Mouse (Mus musculus): ENCODE results near the gene Serpina3f. TPM values are rescaled to one million over a fixed set of nuclear protein-coding genes. Genes with fewer than 3 reads are reported as not detected.

Gene Serpina3f
- total and polyA plus RNA-seq, 3 experiments: not detected

DNA sequence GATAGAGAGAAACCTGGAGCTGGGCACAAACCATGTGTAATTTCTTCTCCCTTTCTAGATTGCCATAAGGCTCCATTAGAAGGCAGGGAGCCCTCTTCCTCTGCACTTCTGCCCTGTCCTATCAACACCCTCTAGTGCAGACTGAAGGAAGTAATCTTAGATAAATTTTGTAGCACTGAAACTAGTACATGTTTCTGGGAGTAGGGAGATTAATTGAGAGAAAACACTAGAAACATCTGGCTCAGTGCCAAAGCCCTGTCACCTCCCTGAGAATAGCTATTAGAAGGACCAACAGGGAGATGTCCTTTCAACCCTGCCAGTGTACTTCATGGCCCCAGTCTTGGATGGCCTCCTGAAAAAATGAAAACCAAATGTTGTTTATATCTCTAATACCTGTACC is 35.8 kb upstream of the Serpina3f start:
- Histone ChIP-seq H3K9ac (ENCODE audit: control insufficient read depth, low read depth, low read length, poor library complexity, severe bottlenecking) (no peak overlapping the region), H3K4me1 (ENCODE audit: control insufficient read depth in 1 of 2, insufficient read depth in 2 of 2, low read length in 2 of 2) (no peaks in the 10 kb centered on the region), H3K4me3 (ENCODE audit: control insufficient read depth in 1 of 2, insufficient read depth in 1 of 2, low read depth in 2 of 2, low read length in 2 of 2) (no peak overlapping the region), H3K27me3 (ENCODE audit: control insufficient read depth in 1 of 2, insufficient read depth in 2 of 2, low read length in 2 of 2) (no peaks in the 10 kb centered on the region), H3K27ac (ENCODE audit: control insufficient read depth, low read depth, low read length) (no peak overlapping the region), H3K79me2 (ENCODE audit: control insufficient read depth, insufficient read depth, low read length, poor library complexity) (no peaks in the 10 kb centered on the region), H3K36me3 (ENCODE audit: control insufficient read depth in 1 of 2, insufficient read depth in 2 of 2, low read length in 2 of 2) (no peaks in the 10 kb centered on the region), H3K9me3 (replicated peaks; ENCODE audit: insufficient read depth, low read length) (no peaks in the 10 kb centered on the region)
- no peak for DNase-seq (ENCODE audit: low read depth, low spot score)
- no peak for TF ChIP-seq MYB (IDR thresholded peaks at IDR 0.05; ENCODE audit: low read depth, low read length)
- TF ChIP-seq BHLHE40 (IDR thresholded peaks at IDR 0.05; ENCODE audit: borderline replicate concordance, low read depth, low read length): no peak
- no peak for TF ChIP-seq GABPA (IDR thresholded peaks at IDR 0.05; ENCODE audit: low read depth, low read length)
- no peak for TF ChIP-seq ELF1 (IDR thresholded peaks at IDR 0.05; ENCODE audit: low read depth, low read length)
- TF ChIP-seq POLR2A (IDR thresholded peaks at IDR 0.05; ENCODE audit: control insufficient read depth in 1 of 2, insufficient read depth in 1 of 2, low read depth in 1 of 2, low read length in 2 of 2, poor library complexity in 1 of 2): no peak
- no peak for TF ChIP-seq USF1 (IDR thresholded peaks at IDR 0.05; ENCODE audit: low read depth, low read length)
- TF ChIP-seq ZC3H11A (IDR thresholded peaks at IDR 0.05; ENCODE audit: low read depth, low read length): no peak
- no peak for TF ChIP-seq E2F4 (IDR thresholded peaks at IDR 0.05; ENCODE audit: borderline replicate concordance, low read depth, low read length)
- no peak for TF ChIP-seq ZKSCAN1 (IDR thresholded peaks at IDR 0.05; ENCODE audit: low read depth, low read length)
- TF ChIP-seq JUND (IDR thresholded peaks at IDR 0.05; ENCODE audit: low read depth, low read length): no peak

DNA sequence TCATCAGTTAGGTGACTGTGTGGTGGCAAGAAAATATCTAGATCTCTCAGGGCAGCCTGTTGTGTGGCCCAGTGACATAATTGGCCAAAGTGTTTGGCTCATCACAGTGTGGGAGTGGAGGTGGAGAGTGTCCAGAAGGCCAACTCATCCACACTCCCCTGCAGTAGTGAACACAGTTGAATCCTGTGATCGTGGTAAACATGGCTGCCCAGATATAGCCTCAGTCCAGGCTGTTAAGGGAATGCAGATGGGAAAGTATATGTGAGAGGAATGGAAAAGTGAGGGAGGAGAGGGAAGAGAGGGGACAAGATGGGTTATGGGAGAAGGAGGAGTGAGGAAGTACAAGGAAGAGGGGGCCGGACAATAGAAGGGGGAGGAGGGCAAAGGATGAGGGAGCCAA is 35.4 kb upstream of the Serpina3f start:
- H3K27me3 ChIP-seq (ENCODE audit: control insufficient read depth in 1 of 2, insufficient read depth in 2 of 2, low read length in 2 of 2): no peaks in the 10 kb centered on the region
- H3K27ac ChIP-seq (ENCODE audit: control insufficient read depth, low read depth, low read length): no peak overlapping the region

DNA sequence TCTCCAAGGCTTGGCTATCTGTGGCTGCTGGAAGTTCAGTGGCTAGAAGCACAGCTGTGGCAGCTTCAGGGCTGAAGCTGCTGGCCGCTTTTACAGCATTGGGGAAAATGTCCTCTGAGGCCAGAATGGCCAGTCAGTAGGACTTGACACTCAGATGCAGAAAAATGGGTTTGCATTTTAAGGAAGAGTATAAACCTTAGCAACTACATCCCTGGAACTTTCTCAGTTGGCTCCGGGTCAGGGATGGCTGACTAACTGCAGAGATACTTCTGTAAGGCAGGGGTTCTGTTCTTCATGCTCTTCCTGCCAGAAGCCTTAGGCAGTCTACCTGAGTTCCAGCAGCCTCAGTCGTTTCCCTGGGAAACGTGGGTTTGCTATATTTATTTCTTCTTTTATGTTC is 29.3 kb upstream of the Serpina3f start:
- no peaks in the 10 kb centered on the region for H3K79me2 ChIP-seq (ENCODE audit: control insufficient read depth, insufficient read depth, low read length, poor library complexity)
- H3K4me3 ChIP-seq (ENCODE audit: control insufficient read depth in 1 of 2, insufficient read depth in 1 of 2, low read depth in 2 of 2, low read length in 2 of 2): no peak overlapping the region
- TF ChIP-seq MAZ (IDR thresholded peaks at IDR 0.05; ENCODE audit: low read depth, low read length) (no peak), MYB (IDR thresholded peaks at IDR 0.05; ENCODE audit: low read depth, low read length) (no peak), NELFE (IDR thresholded peaks at IDR 0.05; ENCODE audit: low read depth, low read length) (no peak)
- no peaks in the 10 kb centered on the region for H3K27me3 ChIP-seq (ENCODE audit: control insufficient read depth in 1 of 2, insufficient read depth in 2 of 2, low read length in 2 of 2)
- H3K27ac ChIP-seq (ENCODE audit: control insufficient read depth, low read depth, low read length): no peak overlapping the region
- H3K9me3 ChIP-seq (replicated peaks; ENCODE audit: insufficient read depth, low read length): no peaks in the 10 kb centered on the region
- no peaks in the 10 kb centered on the region for H3K4me1 ChIP-seq (ENCODE audit: control insufficient read depth in 1 of 2, insufficient read depth in 2 of 2, low read length in 2 of 2)
- H3K36me3 ChIP-seq (ENCODE audit: control insufficient read depth in 1 of 2, insufficient read depth in 2 of 2, low read length in 2 of 2): no peaks in the 10 kb centered on the region
- no peak overlapping the region for H3K9ac ChIP-seq (ENCODE audit: control insufficient read depth, low read depth, low read length, poor library complexity, severe bottlenecking)
- DNase-seq (ENCODE audit: low read depth, low spot score): no peak

More for the DNA sequence above, 35.4 kb upstream of the Serpina3f start:
- DNase-seq (ENCODE audit: low read depth, low spot score): no peak
- TF ChIP-seq MAFK (IDR thresholded peaks at IDR 0.05; ENCODE audit: borderline replicate concordance, low read depth, low read length) (no peak), ELF1 (IDR thresholded peaks at IDR 0.05; ENCODE audit: low read depth, low read length) (no peak), HCFC1 (IDR thresholded peaks at IDR 0.05; ENCODE audit: low read depth, low read length) (no peak), POLR2A (IDR thresholded peaks at IDR 0.05; ENCODE audit: control insufficient read depth in 1 of 2, insufficient read depth in 1 of 2, low read depth in 1 of 2, low read length in 2 of 2, poor library complexity in 1 of 2) (no peak), MYC (IDR thresholded peaks at IDR 0.05; ENCODE audit: low read depth, low read length) (no peak), ZC3H11A (IDR thresholded peaks at IDR 0.05; ENCODE audit: low read depth, low read length) (no peak), CHD1 (IDR thresholded peaks at IDR 0.05; ENCODE audit: low read depth, low read length) (no peak), USF2 (IDR thresholded peaks at IDR 0.05; ENCODE audit: borderline replicate concordance in 1 of 2, insufficient read depth in 1 of 2, low read depth in 1 of 2, low read length in 2 of 2) (no peak), JUND (IDR thresholded peaks at IDR 0.05; ENCODE audit: low read depth, low read length) (no peak), TAL1 (IDR thresholded peaks at IDR 0.05; ENCODE audit: low read length) (no peak), POLR2AphosphoS2 (IDR thresholded peaks at IDR 0.05; ENCODE audit: low read length) (no peak), ZKSCAN1 (IDR thresholded peaks at IDR 0.05; ENCODE audit: low read depth, low read length) (no peak)
- Histone ChIP-seq H3K9me3 (replicated peaks; ENCODE audit: insufficient read depth, low read length) (no peaks in the 10 kb centered on the region), H3K4me1 (ENCODE audit: control insufficient read depth in 1 of 2, insufficient read depth in 2 of 2, low read length in 2 of 2) (no peaks in the 10 kb centered on the region), H3K79me2 (ENCODE audit: control insufficient read depth, insufficient read depth, low read length, poor library complexity) (no peaks in the 10 kb centered on the region), H3K4me3 (ENCODE audit: control insufficient read depth in 1 of 2, insufficient read depth in 1 of 2, low read depth in 2 of 2, low read length in 2 of 2) (no peak overlapping the region), H3K36me3 (ENCODE audit: control insufficient read depth in 1 of 2, insufficient read depth in 2 of 2, low read length in 2 of 2) (no peaks in the 10 kb centered on the region), H3K9ac (ENCODE audit: control insufficient read depth, low read depth, low read length, poor library complexity, severe bottlenecking) (no peak overlapping the region)

Measured in MEL (cell line).